Mouse (Mus musculus) midbrain, embryonic 11.5 days (tissue): ENCODE data around the gene Cd52. TPM values are rescaled to one million over a fixed set of nuclear protein-coding genes. Genes with fewer than 3 reads are reported as not detected.

Experiments
- ATAC-seq: fragments of 200-750 bp; cut with Nextera tagmentation; 2 replicates; pipeline ENCODE4 v1.8.0; 2017; ENCODE audit warnings: moderate TSS enrichment, moderate library complexity; ENCODE audit not compliant: low FRiP score
- DNase-seq: peaks from one replicate; pipeline ENCODE4 v3.0.0; 2015; ENCODE audit warnings: low spot score; ENCODE audit errors: missing footprints
- H3K27ac ChIP-seq: fragments of 300-500 bp; sonication (generic); 2 replicates; pipeline ENCODE4 v1.5.1; 2014; ENCODE audit warnings: low read depth, low read length
- H3K27me3 ChIP-seq: fragments of 300-500 bp; sonication (generic); 2 replicates; pipeline ENCODE4 v1.6.1; 2014; ENCODE audit warnings: mild to moderate bottlenecking, low read length, moderate library complexity, mixed read lengths; ENCODE audit not compliant: control insufficient read depth, insufficient read depth
- H3K36me3 ChIP-seq: fragments of 300-500 bp; sonication (generic); 2 replicates; pipeline ENCODE4 v1.6.1; 2014; ENCODE audit warnings: mild to moderate bottlenecking, low read length, moderate library complexity, mixed read lengths; ENCODE audit not compliant: control insufficient read depth, insufficient read depth
- H3K4me1 ChIP-seq: fragments of 300-500 bp; sonication (generic); 2 replicates; pipeline ENCODE4 v1.6.1; 2014; ENCODE audit warnings: low read length; ENCODE audit not compliant: control insufficient read depth, insufficient read depth
- H3K4me2 ChIP-seq: fragments of 300-500 bp; sonication (generic); 2 replicates; pipeline ENCODE4 v1.6.1; 2014; ENCODE audit warnings: mild to moderate bottlenecking, moderate library complexity
- H3K4me3 ChIP-seq: fragments of 300-500 bp; sonication (generic); 2 replicates; pipeline ENCODE4 v1.5.1; 2014; ENCODE audit warnings: low read depth, low read length
- H3K9ac ChIP-seq: fragments of 300-500 bp; sonication (generic); 2 replicates; pipeline ENCODE4 v1.6.1; 2014; ENCODE audit warnings: low read length
- H3K9me3 ChIP-seq: fragments of 300-500 bp; sonication (generic); 2 replicates; pipeline ENCODE4 v1.6.1; 2016; ENCODE audit warnings: low read length; ENCODE audit not compliant: control insufficient read depth
- WGBS: fragments of 180-500 bp; shearing (Covaris S2); extraction: QIAGEN DNeasy Blood & Tissue Kit; methylation state at CpG from one replicate; pipeline ENCODE4 v1.1.7; 2014; 5-methylcytosine and 5-hydroxymethylcytosine counted together
- polyA plus RNA-seq: library from polyadenylated mRNA; unstranded; fragments of >200 nt; fragmentation: Nextera tagmentation; extraction: Ambion mirVana; gene quantifications from 2 replicates; pipeline ENCODE4 v1.2.1, GENCODE M21; 2014

Cd52 gene
- polyA plus RNA-seq, 1 experiment from 2014 or later = 4.3 TPM

GRCm38 (mm10) chr4:134087412-134087811 is 7.5 kb downstream of the Cd52 start:
- DNase-seq (peak; percentile 85), ATAC-seq (peak; percentile 46; the same call in 1 of the 2 replicates)
- Histone ChIP-seq H3K9me3 (no peaks in the 10 kb centered on the region), H3K4me2 (no peak overlapping the region), H3K27me3 (no peaks in the 10 kb centered on the region), H3K4me1 (no peaks in the 10 kb centered on the region), H3K9ac (no peak overlapping the region), H3K36me3 (no peaks in the 10 kb centered on the region), H3K27ac (no peak overlapping the region), H3K4me3 (no peak overlapping the region)
- 46% methylated on average over 7 of the region's 7 CpGs for WGBS

- Histone ChIP-seq H3K4me1 (peaks cover 6% of the 10 kb centered on the region), H3K4me2 (no peak overlapping the region), H3K27me3 (peaks cover 9% of the 10 kb centered on the region; the same call in 1 of the 2 replicates), H3K4me3 (no peak overlapping the region), H3K9me3 (no peaks in the 10 kb centered on the region), H3K36me3 (no peaks in the 10 kb centered on the region), H3K9ac (no peak overlapping the region), H3K27ac (no peak overlapping the region)
- no peak for ATAC-seq
- peak; percentile 76 for DNase-seq
- WGBS = 85% methylated on average over 4 of the region's 4 CpGs
Measured at GRCm38 (mm10) chr4:134084999-134085398, 9.9 kb downstream of the Cd52 start.

GRCm38 (mm10) chr4:134082460-134082859 is 12.4 kb downstream of the Cd52 start:
- Histone ChIP-seq H3K4me2 (peak overlapping the region; percentile 76), H3K4me3 (peak overlapping the region; percentile 35; the same call in 1 of the 2 replicates), H3K9ac (no peak overlapping the region), H3K36me3 (no peaks in the 10 kb centered on the region), H3K27me3 (peaks cover 9% of the 10 kb centered on the region; the same call in 1 of the 2 replicates), H3K4me1 (peaks cover 6% of the 10 kb centered on the region), H3K27ac (no peak overlapping the region), H3K9me3 (no peaks in the 10 kb centered on the region)
- 15% methylated on average over 7 of the region's 7 CpGs for WGBS
- no peak for ATAC-seq
- DNase-seq = no peak

- Histone ChIP-seq H3K27ac (no peak overlapping the region), H3K4me3 (peak overlapping the region; percentile 35)
- under 1% methylated on average over 41 of the region's 41 CpGs for WGBS
Measured at GRCm38 (mm10) chr4:134081730-134082386, 13.0 kb downstream of the Cd52 start.

GRCm38 (mm10) chr4:134080674-134081073 is 14.2 kb downstream of the Cd52 start:
- WGBS = 91% methylated on average over 4 of the region's 4 CpGs
- Histone ChIP-seq H3K27me3 (peaks cover 9% of the 10 kb centered on the region; the same call in 1 of the 2 replicates), H3K4me1 (peaks cover 6% of the 10 kb centered on the region), H3K4me3 (no peak overlapping the region), H3K9me3 (no peaks in the 10 kb centered on the region), H3K27ac (no peak overlapping the region), H3K36me3 (no peaks in the 10 kb centered on the region), H3K4me2 (no peak overlapping the region), H3K9ac (no peak overlapping the region)
- DNase-seq (peak; percentile 72), ATAC-seq (no peak)

More at GRCm38 (mm10) chr4:134081730-134082386, 13.0 kb downstream of the Cd52 start:
- peaks cover 9% of the 10 kb centered on the region; the same call in 1 of the 2 replicates for H3K27me3 ChIP-seq
- DNase-seq (peak; percentile 92), ATAC-seq (peak; percentile 71)
- peak overlapping the region; percentile 34; the same call in 1 of the 2 replicates for H3K9ac ChIP-seq
- no peaks in the 10 kb centered on the region for H3K9me3 ChIP-seq
- H3K4me1 ChIP-seq = peaks cover 6% of the 10 kb centered on the region
- peak overlapping the region; percentile 76 for H3K4me2 ChIP-seq
- H3K36me3 ChIP-seq = no peaks in the 10 kb centered on the region

- H3K27me3 ChIP-seq = peaks cover 9% of the 10 kb centered on the region; the same call in 1 of the 2 replicates
- 11% methylated on average over 3 of the region's 3 CpGs for WGBS
- H3K9ac ChIP-seq = no peak overlapping the region
- H3K9me3 ChIP-seq = no peaks in the 10 kb centered on the region
- no peak overlapping the region for H3K4me2 ChIP-seq
- H3K36me3 ChIP-seq = no peaks in the 10 kb centered on the region
- peaks cover 6% of the 10 kb centered on the region for H3K4me1 ChIP-seq
- peak; percentile 43; the same call in 1 of the 2 replicates for ATAC-seq
- H3K27ac ChIP-seq = no peak overlapping the region
- H3K4me3 ChIP-seq = no peak overlapping the region
- peak; percentile 90 for DNase-seq
Measured at GRCm38 (mm10) chr4:134078694-134079093, 16.2 kb downstream of the Cd52 start.

- Histone ChIP-seq H3K27me3 (peaks cover 6% of the 10 kb centered on the region), H3K9ac (no peak overlapping the region), H3K27ac (no peak overlapping the region), H3K36me3 (no peaks in the 10 kb centered on the region), H3K4me2 (no peak overlapping the region), H3K9me3 (no peaks in the 10 kb centered on the region), H3K4me1 (peaks cover 3% of the 10 kb centered on the region; the same call in 1 of the 2 replicates), H3K4me3 (no peak overlapping the region)
- ATAC-seq (no peak), DNase-seq (no peak)
- WGBS = 93% methylated on average over 4 of the region's 4 CpGs
Measured at GRCm38 (mm10) chr4:134068793-134069580, 25.9 kb downstream of the Cd52 start.

- peaks cover 6% of the 10 kb centered on the region for H3K27me3 ChIP-seq
- 84% methylated on average over 7 of the region's 7 CpGs for WGBS
- H3K9me3 ChIP-seq = no peaks in the 10 kb centered on the region
- ATAC-seq = no peak
- peaks cover 3% of the 10 kb centered on the region; the same call in 1 of the 2 replicates for H3K4me1 ChIP-seq
- H3K9ac ChIP-seq = no peak overlapping the region
- H3K4me2 ChIP-seq = no peak overlapping the region
- DNase-seq = no peak
- H3K27ac ChIP-seq = no peak overlapping the region
- H3K36me3 ChIP-seq = no peaks in the 10 kb centered on the region
- H3K4me3 ChIP-seq = no peak overlapping the region
Measured at GRCm38 (mm10) chr4:134067833-134068544, 26.9 kb downstream of the Cd52 start.
